Mouse (Mus musculus) stomach, embryonic 15.5 days (tissue): ENCODE data around the gene Necab2. TPM values are rescaled to one million over a fixed set of nuclear protein-coding genes. Genes with fewer than 3 reads are reported as not detected.

Source experiments
- ATAC-seq: fragments of 200-750 bp; cut with Nextera tagmentation; 2 replicates; pipeline ENCODE4 v1.8.0; 2017; ENCODE audit warnings: low read depth, moderate number of reproducible peaks, moderate TSS enrichment; ENCODE audit not compliant: insufficient read depth, low FRiP score
- H3K27ac ChIP-seq: fragments of 300-500 bp; sonication (generic); 2 replicates; pipeline ENCODE4 v1.5.1; 2015; ENCODE audit warnings: mild to moderate bottlenecking, inconsistent platforms
- H3K27me3 ChIP-seq: fragments of 300-500 bp; sonication (generic); replicated peaks from 2 replicates; pipeline ENCODE4 v1.6.1; 2015; ENCODE audit warnings: inconsistent platforms
- H3K36me3 ChIP-seq: fragments of 300-500 bp; sonication (generic); 2 replicates; pipeline ENCODE4 v1.6.1; 2015; ENCODE audit warnings: inconsistent platforms
- H3K4me1 ChIP-seq: fragments of 300-500 bp; sonication (generic); 2 replicates; pipeline ENCODE4 v1.6.1; 2015; ENCODE audit warnings: inconsistent platforms
- H3K4me2 ChIP-seq: fragments of 300-500 bp; sonication (generic); 2 replicates; pipeline ENCODE4 v1.6.1; 2015; ENCODE audit warnings: mild to moderate bottlenecking, inconsistent platforms
- H3K4me3 ChIP-seq: fragments of 300-500 bp; sonication (generic); replicated peaks from 2 replicates; pipeline ENCODE4 v1.5.1; 2015; ENCODE audit warnings: inconsistent platforms
- H3K9ac ChIP-seq: fragments of 300-500 bp; sonication (generic); 2 replicates; pipeline ENCODE4 v1.6.1; 2015; ENCODE audit warnings: inconsistent platforms
- H3K9me3 ChIP-seq: fragments of 300-500 bp; sonication (generic); 2 replicates; pipeline ENCODE4 v1.6.1; 2016; ENCODE audit warnings: inconsistent platforms
- WGBS: fragments of 180-500 bp; shearing (Covaris S2); methylation state at CpG from one replicate; pipeline ENCODE4 v1.1.7; 2015; 5-methylcytosine and 5-hydroxymethylcytosine counted together
- polyA plus RNA-seq: library from polyadenylated mRNA; unstranded; fragments of >200 nt; fragmentation: Nextera tagmentation; extraction: Ambion mirVana; gene quantifications from 2 replicates; pipeline ENCODE4 v1.2.1, GENCODE M21; 2015

The Necab2 gene
- polyA plus RNA-seq, 1 experiment from 2014 or later = 1.9 TPM

DNA sequence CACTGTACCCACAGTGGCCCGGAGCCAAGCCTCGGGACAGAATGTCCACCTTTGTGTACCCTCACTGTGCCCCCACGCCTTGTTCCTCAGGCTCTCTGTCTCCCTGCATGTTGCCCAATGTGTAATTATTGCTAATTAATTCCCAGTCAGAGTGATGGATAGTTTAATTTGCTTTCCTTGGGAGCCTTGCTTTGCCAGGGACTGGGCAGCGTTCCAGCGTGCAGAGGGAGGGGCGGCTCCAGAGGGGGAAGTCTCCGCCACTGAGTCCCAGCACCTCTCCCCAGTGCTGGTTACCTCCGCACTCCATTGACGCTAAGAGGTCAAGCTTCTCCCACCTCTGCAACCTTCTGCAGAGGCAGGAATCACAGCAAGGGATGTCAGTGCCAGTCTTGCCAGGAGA lies 14.8 kb downstream of the Necab2 start:
- Histone ChIP-seq H3K9ac (no peak overlapping the region), H3K9me3 (no peaks in the 10 kb centered on the region), H3K36me3 (no peaks in the 10 kb centered on the region), H3K4me3 (no peak overlapping the region), H3K27me3 (0 out of 2 replicates have a peak, but pooled peaks cover 3% of the 10 kb centered on the region), H3K4me2 (no peak overlapping the region), H3K27ac (no peak overlapping the region), H3K4me1 (peaks cover 16% of the 10 kb centered on the region)
- WGBS = 62% methylated on average over 9 of the region's 9 CpGs
- no peak for ATAC-seq

DNA sequence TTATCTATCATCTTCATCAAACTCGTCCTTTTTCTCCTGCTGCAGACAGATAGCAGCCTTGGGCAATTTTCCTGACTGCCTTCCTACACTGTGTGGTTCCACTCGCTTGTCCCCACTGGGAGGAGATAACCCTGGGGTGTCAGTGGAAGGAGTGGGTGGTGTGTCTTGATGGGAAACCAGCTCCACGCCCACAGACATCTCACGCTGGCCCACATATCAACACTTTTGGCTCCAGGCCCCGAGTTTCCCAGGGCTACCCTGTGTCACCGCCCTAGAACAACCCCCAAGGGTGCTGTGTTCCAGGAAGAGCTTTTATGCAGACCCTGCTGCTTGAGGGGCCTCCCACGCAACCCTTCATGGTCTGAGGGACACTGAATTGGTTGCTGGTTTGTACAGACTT lies 17.2 kb downstream of the Necab2 start:
- Histone ChIP-seq H3K4me3 (no peak overlapping the region), H3K27me3 (0 out of 2 replicates have a peak, but pooled peaks cover 3% of the 10 kb centered on the region), H3K9ac (no peak overlapping the region), H3K27ac (no peak overlapping the region), H3K4me2 (no peak overlapping the region), H3K9me3 (no peaks in the 10 kb centered on the region), H3K36me3 (no peaks in the 10 kb centered on the region), H3K4me1 (peaks cover 19% of the 10 kb centered on the region)
- WGBS = 65% methylated on average over 7 of the region's 7 CpGs
- ATAC-seq = no peak

DNA sequence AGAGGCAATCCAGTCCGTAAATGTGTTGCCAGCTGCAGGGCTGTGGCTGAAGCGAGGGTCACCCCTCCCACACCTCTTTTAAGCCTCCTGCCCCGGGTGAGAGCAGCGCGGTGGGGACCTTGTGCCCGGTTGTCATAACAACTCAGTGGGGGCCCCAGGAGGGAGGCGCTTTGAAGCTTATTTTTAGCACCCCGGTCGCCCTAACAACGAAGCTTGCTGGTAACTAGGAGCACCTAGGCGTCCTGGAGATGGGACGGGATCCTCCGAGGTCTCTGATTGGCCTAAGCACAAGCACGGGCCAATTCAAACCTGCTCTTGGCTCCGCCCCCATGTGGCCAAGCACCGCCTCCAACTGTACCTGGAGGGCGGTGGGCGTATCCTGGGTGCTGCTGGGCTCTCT lies 19.6 kb downstream of the Necab2 start:
- peak overlapping the region; percentile 47 for H3K4me2 ChIP-seq
- H3K9me3 ChIP-seq = no peaks in the 10 kb centered on the region
- ATAC-seq = peak; percentile 65
- WGBS = 4% methylated on average over 18 of the region's 18 CpGs
- H3K4me3 ChIP-seq = 0 out of 2 replicates have a peak overlapping the region, but pooled peaks have one; percentile 1
- H3K27ac ChIP-seq = no peak overlapping the region
- peaks cover 19% of the 10 kb centered on the region for H3K4me1 ChIP-seq
- 0 out of 2 replicates have a peak, but pooled peaks cover 3% of the 10 kb centered on the region for H3K27me3 ChIP-seq
- H3K36me3 ChIP-seq = no peaks in the 10 kb centered on the region
- no peak overlapping the region for H3K9ac ChIP-seq

DNA sequence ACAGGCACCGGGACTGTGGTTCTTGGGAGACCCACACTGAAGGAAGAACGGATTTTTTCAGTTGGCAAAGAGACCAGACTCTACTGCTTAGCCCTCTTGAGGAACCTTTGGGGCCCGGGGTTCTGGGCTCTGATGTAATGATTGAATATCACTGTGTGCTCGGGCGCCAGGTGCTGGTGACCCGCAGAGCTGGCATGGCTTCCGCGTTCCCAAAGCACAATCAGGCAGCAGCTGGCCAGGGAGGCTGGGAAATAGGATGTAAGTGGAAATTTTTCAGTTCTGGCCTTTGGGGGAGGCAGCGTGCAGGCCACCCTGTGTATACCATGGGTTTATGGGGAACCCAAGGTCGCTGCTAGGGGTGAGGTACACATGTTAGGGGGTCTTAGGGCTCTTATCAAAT lies 20.3 kb downstream of the Necab2 start:
- H3K4me3 ChIP-seq = no peak overlapping the region
- 69% methylated on average over 10 of the region's 10 CpGs for WGBS
- no peak overlapping the region for H3K27ac ChIP-seq
- no peaks in the 10 kb centered on the region for H3K36me3 ChIP-seq
- 0 out of 2 replicates have a peak, but pooled peaks cover 3% of the 10 kb centered on the region for H3K27me3 ChIP-seq
- no peak overlapping the region for H3K4me2 ChIP-seq
- H3K9ac ChIP-seq = no peak overlapping the region
- H3K9me3 ChIP-seq = no peaks in the 10 kb centered on the region
- H3K4me1 ChIP-seq = peaks cover 19% of the 10 kb centered on the region
- ATAC-seq = no peak

DNA sequence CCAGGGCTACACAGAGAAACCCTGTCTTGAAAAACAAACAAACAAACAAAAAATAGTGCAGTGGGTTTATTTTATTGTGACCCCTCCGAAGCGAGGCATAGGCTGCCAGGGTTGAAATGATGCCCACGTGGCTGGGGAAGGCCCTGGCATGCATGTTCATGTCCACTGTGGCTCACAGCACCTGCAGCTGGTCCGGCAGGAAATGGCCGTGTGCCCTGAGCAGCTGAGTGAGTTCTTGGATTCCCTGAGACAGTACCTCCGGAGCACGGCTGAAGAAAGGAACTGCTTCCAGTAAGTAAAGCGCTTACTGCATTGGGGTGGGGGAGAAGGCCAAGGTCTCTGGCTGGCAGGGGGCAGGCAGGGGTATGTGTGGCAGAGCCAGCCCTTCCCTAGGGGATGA lies 21.6 kb downstream of the Necab2 start:
- Histone ChIP-seq H3K4me1 (peaks cover 19% of the 10 kb centered on the region), H3K27me3 (no peaks in the 10 kb centered on the region), H3K4me2 (no peak overlapping the region), H3K4me3 (no peak overlapping the region), H3K36me3 (no peaks in the 10 kb centered on the region), H3K9me3 (no peaks in the 10 kb centered on the region), H3K27ac (no peak overlapping the region), H3K9ac (no peak overlapping the region)
- no peak for ATAC-seq
- WGBS = 84% methylated on average over 8 of the region's 8 CpGs

DNA sequence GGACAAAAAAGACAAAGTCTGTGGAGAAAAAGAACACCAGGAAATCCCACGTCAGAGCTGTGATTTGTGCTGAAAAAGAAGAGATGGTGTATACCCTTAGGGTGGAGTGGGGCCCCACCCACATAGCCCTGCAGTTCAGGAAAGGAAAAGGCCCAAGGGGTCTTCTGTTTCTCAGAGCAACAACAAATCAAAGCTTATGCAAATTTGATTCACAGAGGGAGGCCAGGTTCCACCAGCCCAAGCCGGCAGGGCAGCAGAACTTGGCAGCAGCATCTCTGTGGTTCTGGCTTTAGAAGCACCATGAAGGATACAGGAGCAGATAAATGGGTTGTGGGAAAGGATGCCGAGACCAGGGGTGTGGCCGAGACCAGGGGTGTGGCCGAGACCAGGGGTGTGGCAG lies 32.2 kb downstream of the Necab2 start:
- Histone ChIP-seq H3K9ac (no peak overlapping the region), H3K27ac (no peak overlapping the region), H3K27me3 (no peaks in the 10 kb centered on the region), H3K36me3 (no peaks in the 10 kb centered on the region), H3K4me1 (no peaks in the 10 kb centered on the region), H3K9me3 (no peaks in the 10 kb centered on the region), H3K4me3 (no peak overlapping the region), H3K4me2 (no peak overlapping the region)
- 14% methylated on average over 5 of the region's 5 CpGs for WGBS
- ATAC-seq = no peak

DNA sequence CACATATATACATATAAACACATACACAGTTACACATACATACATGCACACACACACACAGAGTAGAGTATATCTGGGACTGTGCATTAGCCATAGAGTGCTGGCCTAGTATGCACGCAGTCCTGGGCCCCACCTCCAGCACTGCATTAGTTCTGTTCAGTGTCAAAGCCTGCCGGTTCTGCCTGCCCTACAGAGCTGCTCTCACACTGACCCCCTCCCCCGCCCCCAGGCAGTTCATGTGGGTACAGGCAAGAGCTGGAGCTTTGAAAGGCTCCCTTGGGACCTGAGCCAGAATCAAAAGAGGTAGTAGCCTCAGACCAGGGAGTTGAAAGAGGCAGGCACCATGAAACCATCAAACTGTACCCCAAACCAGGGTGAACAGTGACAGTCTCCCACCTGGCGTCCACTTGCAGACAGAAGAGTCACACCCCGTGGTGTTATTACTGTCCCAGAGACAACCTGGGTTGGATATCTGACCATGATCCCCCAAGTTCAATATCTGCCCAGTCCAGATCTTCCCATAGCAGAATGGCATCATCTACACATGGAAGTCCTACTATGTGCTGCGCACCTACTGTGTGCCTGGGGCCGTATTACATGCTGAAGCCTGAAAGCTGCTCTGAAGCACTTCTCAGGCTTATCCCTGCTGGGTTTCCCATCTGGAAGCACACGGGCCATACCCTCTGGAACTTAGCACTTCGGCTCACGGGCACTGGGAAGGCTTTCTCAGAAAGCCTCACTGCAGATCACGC lies 37.8 kb downstream of the Necab2 start:
- Histone ChIP-seq H3K9ac (no peak overlapping the region), H3K36me3 (no peaks in the 10 kb centered on the region), H3K4me1 (no peaks in the 10 kb centered on the region), H3K4me3 (no peak overlapping the region), H3K4me2 (no peak overlapping the region), H3K27me3 (no peaks in the 10 kb centered on the region), H3K27ac (no peak overlapping the region), H3K9me3 (no peaks in the 10 kb centered on the region)
- WGBS = 82% methylated on average over 11 of the region's 11 CpGs
- ATAC-seq = no peak

DNA sequence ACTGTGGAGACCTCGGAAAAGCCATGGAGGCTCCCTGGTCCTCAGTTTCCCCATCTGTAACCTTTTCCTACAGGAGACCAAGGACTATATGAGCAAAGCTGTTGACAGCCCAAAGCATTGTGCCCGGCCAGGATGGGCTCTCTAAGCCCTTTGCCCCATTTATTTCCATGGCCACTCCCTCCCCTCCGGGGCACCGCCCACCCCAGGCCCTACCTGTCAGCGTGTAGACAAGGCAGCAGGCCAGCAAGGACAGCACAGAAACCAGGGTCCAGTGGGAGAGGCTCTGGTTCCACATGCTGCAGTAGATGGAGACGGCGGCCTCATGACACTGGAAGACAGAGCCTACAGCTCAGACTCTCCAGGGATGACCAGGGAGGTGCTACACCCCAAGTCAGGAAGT lies 40.6 kb downstream of the Necab2 start:
- H3K36me3 ChIP-seq = no peaks in the 10 kb centered on the region
- no peaks in the 10 kb centered on the region for H3K9me3 ChIP-seq
- H3K9ac ChIP-seq = no peak overlapping the region
- H3K4me3 ChIP-seq = no peak overlapping the region
- ATAC-seq = no peak
- WGBS = 74% methylated on average over 7 of the region's 7 CpGs
- H3K27ac ChIP-seq = no peak overlapping the region
- H3K4me2 ChIP-seq = no peak overlapping the region
- peaks cover 5% of the 10 kb centered on the region; the same call in 1 of the 2 replicates for H3K4me1 ChIP-seq
- no peaks in the 10 kb centered on the region for H3K27me3 ChIP-seq

DNA sequence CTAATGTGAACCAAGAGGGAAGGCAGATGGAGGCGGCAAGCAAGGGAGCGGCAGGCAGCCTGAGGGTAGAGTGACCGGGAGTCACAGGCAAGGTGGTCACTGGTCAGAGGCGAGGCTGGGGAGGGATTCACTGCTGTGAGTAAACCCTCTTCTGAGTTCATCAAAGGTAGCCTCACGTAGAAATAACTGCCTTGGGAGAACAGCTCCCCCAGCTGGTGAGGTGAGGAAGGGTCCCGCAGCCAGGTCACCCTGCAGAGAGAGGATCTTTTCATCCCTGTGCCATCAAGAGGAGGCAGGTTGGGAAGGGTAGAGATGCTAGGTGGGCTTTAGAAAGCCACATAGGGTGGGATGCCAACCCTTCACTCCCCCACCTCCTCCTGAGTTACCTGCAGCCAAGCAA lies 50.3 kb downstream of the Necab2 start:
- Histone ChIP-seq H3K4me3 (no peak overlapping the region), H3K27ac (no peak overlapping the region), H3K9ac (no peak overlapping the region), H3K27me3 (no peaks in the 10 kb centered on the region), H3K4me2 (no peak overlapping the region), H3K4me1 (no peaks in the 10 kb centered on the region), H3K9me3 (no peaks in the 10 kb centered on the region), H3K36me3 (no peaks in the 10 kb centered on the region)
- 34% methylated on average over 6 of the region's 6 CpGs for WGBS
- no peak for ATAC-seq

DNA sequence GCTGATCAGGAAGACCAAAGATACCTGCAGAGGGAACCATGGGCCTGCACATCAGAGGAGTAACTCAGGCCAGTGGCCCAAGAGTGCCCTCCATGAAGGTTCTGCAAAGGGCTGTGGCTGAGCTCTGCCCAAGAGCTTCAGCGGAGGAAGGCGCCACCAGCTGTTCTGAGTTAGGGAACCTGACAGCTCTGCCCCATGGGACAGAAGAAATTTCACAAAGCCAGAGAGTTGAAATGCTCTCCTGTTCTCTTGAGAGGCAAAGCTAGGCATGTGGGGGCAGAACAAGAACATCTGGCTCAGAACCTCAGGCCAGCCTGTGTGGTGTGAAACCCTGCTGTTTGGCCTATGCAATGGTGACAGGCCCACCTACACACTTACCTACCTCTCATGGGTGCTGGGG lies 53.3 kb downstream of the Necab2 start:
- H3K4me1 ChIP-seq = peaks cover 3% of the 10 kb centered on the region; the same call in 1 of the 2 replicates
- H3K9me3 ChIP-seq = no peaks in the 10 kb centered on the region
- H3K4me3 ChIP-seq = no peak overlapping the region
- no peaks in the 10 kb centered on the region for H3K27me3 ChIP-seq
- no peaks in the 10 kb centered on the region for H3K36me3 ChIP-seq
- no peak for ATAC-seq
- H3K9ac ChIP-seq = no peak overlapping the region
- no peak overlapping the region for H3K4me2 ChIP-seq
- H3K27ac ChIP-seq = no peak overlapping the region
- 89% methylated on average over 2 of the region's 2 CpGs for WGBS

DNA sequence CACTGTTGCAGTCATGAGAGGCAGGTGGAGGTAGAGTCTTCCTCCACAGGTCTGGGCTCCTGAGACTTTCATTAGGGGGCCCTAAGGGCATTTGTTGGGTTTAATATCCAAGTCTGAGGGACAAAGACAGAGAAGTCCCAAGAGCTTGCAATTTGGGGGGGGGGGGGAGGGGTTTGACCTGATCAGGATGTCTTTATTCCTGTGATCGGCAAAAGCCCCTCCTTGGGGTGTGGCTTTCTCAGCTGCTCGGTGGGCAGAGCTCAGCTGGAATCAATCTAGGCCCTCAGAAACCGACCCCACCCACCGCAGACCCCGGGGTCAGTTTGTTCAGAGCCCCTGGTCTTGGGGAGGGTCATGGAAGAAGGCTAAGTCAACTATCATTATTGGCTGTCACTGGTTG lies 55.1 kb downstream of the Necab2 start, which contains the start of gene Slc38a8:
Slc38a8 (minus strand) TSS at position 101 of the 400 bp plus-strand sequence.
- peaks cover 4% of the 10 kb centered on the region; the same call in 1 of the 2 replicates for H3K36me3 ChIP-seq
- ATAC-seq = no peak
- H3K4me2 ChIP-seq = no peak within 1 kb of the TSS
- H3K27ac ChIP-seq = no peak within 1 kb of the TSS
- H3K4me1 ChIP-seq = peaks cover 3% of the 10 kb centered on the region; the same call in 1 of the 2 replicates
- WGBS = 34% methylated on average over 5 of the region's 5 CpGs
- H3K9me3 ChIP-seq = no peaks in the 10 kb centered on the region
- no peaks in the 10 kb centered on the region for H3K27me3 ChIP-seq
- no peak within 1 kb of the TSS for H3K9ac ChIP-seq
- H3K4me3 ChIP-seq = no peak within 1 kb of the TSS

DNA sequence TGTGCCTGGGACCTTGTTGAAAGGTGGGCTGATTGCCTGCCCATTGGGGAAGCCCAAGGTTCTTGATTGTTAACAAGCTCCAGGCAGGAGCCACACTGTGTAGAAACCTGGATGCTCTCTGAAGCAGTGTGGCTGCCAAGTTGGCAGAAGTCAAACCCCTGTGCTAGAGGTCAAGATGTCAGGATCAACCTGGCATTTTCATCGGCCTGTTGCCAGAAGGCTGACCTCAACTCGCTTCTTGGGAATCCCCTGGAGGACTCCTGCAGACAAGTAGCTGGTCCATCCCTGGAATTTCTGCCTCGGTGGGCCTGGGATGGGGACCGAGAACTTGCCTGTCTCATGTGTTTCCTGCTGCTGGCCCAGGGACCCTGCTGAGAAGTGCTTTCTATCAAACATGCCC lies 55.6 kb downstream of the Necab2 start:
- no peaks in the 10 kb centered on the region for H3K27me3 ChIP-seq
- no peaks in the 10 kb centered on the region for H3K9me3 ChIP-seq
- H3K9ac ChIP-seq = no peak overlapping the region
- no peak overlapping the region for H3K4me3 ChIP-seq
- 36% methylated on average over 4 of the region's 4 CpGs for WGBS
- peaks cover 3% of the 10 kb centered on the region; the same call in 1 of the 2 replicates for H3K4me1 ChIP-seq
- H3K36me3 ChIP-seq = peaks cover 5% of the 10 kb centered on the region; the same call in 1 of the 2 replicates
- ATAC-seq = no peak
- H3K27ac ChIP-seq = no peak overlapping the region
- no peak overlapping the region for H3K4me2 ChIP-seq
